Mouse (Mus musculus) cerebellum, adult 2 months (tissue): ENCODE measurements around the gene Sox5.

ENCODE experiments used
- CTCF ChIP-seq: fragments of 200-500 bp; IDR thresholded peaks from 2 replicates; pipeline ENCODE4 v1.5.1; 2011; ENCODE audit warnings: low read depth, mild to moderate bottlenecking, control low read depth, low read length, moderate library complexity, borderline replicate concordance; ENCODE audit not compliant: insufficient read depth
- POLR2A ChIP-seq: fragments of 200-500 bp; IDR thresholded peaks from 2 replicates; pipeline ENCODE4 v1.6.1; 2011; ENCODE audit warnings: low read length, control low read depth, borderline replicate concordance; ENCODE audit not compliant: insufficient read depth

DNA sequence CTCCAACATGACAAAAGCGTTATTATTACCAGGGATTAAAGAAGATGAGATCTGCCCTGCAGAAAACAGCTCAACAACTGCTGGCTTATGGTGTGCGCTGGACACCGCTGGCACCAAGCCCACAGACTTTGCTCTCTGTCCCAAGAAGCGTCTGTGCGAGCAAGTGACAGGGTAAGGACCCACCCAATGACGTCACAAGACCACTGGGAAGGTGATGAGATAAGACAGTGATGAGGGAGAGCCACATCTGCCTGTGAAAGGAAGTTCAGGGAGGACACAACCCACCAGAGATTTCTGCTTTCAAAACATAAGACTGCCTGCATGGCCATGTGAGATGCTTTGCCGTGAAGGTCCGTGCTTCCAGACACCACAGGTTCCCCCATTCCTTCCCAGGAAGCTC is 525.3 kb downstream of the Sox5 start:
- TF ChIP-seq POLR2A (no peak), CTCF (no peak)
